Mouse (Mus musculus): ENCODE data around the gene Vmn2r74. TPM values are rescaled to one million over a fixed set of nuclear protein-coding genes. Genes with fewer than 3 reads are reported as not detected.

Gene Vmn2r74
- polyA plus RNA-seq (2014; fragmentation: Illumina TruSeq; extraction: RNeasy Lipid Tissue Mini Kit (QIAGEN cat#74804); ENCODE audit: low read depth, low replicate concordance) = not detected

DNA sequence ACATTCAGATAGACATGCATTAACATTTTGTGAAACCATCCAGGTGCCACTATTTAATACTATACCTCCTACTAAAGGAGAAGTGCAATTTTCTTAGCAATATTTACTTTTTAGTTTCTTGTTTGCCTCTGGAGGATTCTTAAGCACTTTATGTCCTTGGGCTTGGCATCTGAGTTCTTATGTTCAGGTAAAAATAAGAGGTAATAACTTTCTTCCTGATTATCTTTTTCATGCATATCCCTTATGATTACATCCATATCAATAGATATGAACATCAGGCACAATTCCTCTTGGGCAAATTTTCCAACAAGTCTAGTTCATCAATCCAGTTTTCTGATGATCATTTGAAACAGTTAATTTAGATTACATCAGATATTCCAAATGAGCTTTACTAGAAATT, at the start of gene Vmn2r74:
TSS of gene Vmn2r74 (minus strand) at position 101 of the 400 bp plus-strand sequence.

Other genes with a start within 250 kb of the Vmn2r74 start
- gene Vmn2r72, start 206.5 kb downstream of the Vmn2r74 start, polyA plus RNA-seq (2014; fragmentation: Illumina TruSeq; extraction: RNeasy Lipid Tissue Mini Kit (QIAGEN cat#74804); ENCODE audit: low read depth, low replicate concordance) = not detected
- gene Vmn2r73, start 85.4 kb downstream of the Vmn2r74 start, polyA plus RNA-seq (2014; fragmentation: Illumina TruSeq; extraction: RNeasy Lipid Tissue Mini Kit (QIAGEN cat#74804); ENCODE audit: low read depth, low replicate concordance) = not detected
- gene Vmn2r75, start 210.1 kb upstream of the Vmn2r74 start, polyA plus RNA-seq (2014; fragmentation: Illumina TruSeq; extraction: RNeasy Lipid Tissue Mini Kit (QIAGEN cat#74804); ENCODE audit: low read depth, low replicate concordance) = not detected